Mouse (Mus musculus) midbrain, embryonic 14.5 days (tissue): Measurements from ENCODE around the gene AU022252. TPM values are rescaled to one million over a fixed set of nuclear protein-coding genes. Genes with fewer than 3 reads are reported as not detected.
"Not testable (repeated sequence)": the region's sequence is repeated elsewhere in the genome, so short reads cannot be mapped to it uniquely, and the experiment has no call there.

Source experiments
- ATAC-seq: fragments of 200-750 bp; cut with Nextera tagmentation; 2 replicates; pipeline ENCODE4 v1.8.0; 2017; ENCODE audit warnings: moderate number of reproducible peaks, moderate library complexity; ENCODE audit not compliant: low FRiP score, low TSS enrichment
- DNase-seq: peaks from one replicate; pipeline ENCODE4 v3.0.0-alpha.2; 2015
- H3K27ac ChIP-seq: fragments of 300-500 bp; sonication (generic); replicated peaks from 2 replicates; pipeline ENCODE4 v1.5.1; 2014; ENCODE audit warnings: mild to moderate bottlenecking, low read depth, low read length, moderate library complexity
- H3K27me3 ChIP-seq: fragments of 300-500 bp; sonication (generic); 2 replicates; pipeline ENCODE4 v1.6.1; 2014; ENCODE audit warnings: low read length, control low read depth, mixed read lengths; ENCODE audit not compliant: control insufficient read depth, insufficient read depth
- H3K36me3 ChIP-seq: fragments of 300-500 bp; sonication (generic); 2 replicates; pipeline ENCODE4 v1.6.1; 2014; ENCODE audit warnings: low read length, control low read depth; ENCODE audit not compliant: control insufficient read depth, insufficient read depth
- H3K4me1 ChIP-seq: fragments of 300-500 bp; sonication (generic); 2 replicates; pipeline ENCODE4 v1.6.1; 2014; ENCODE audit warnings: mild to moderate bottlenecking, antibody characterized with exemption, low read length, control low read depth; ENCODE audit not compliant: control insufficient read depth, insufficient read depth
- H3K4me2 ChIP-seq: fragments of 300-500 bp; sonication (generic); 2 replicates; pipeline ENCODE4 v1.6.1; 2014; ENCODE audit warnings: mild to moderate bottlenecking, low read length, moderate library complexity
- H3K4me3 ChIP-seq: fragments of 300-500 bp; sonication (generic); replicated peaks from 2 replicates; pipeline ENCODE4 v1.5.1; 2014; ENCODE audit warnings: low read depth, low read length
- H3K9ac ChIP-seq: fragments of 300-500 bp; sonication (generic); replicated peaks from 2 replicates; pipeline ENCODE4 v1.6.1; 2014; ENCODE audit warnings: mild to moderate bottlenecking, low read length, moderate library complexity
- H3K9me3 ChIP-seq: fragments of 300-500 bp; sonication (generic); 2 replicates; pipeline ENCODE4 v1.6.1; 2016; ENCODE audit warnings: low read length, control low read depth, mixed read lengths; ENCODE audit not compliant: control insufficient read depth
- WGBS: fragments of 180-500 bp; shearing (Covaris S2); extraction: QIAGEN DNeasy Blood & Tissue Kit; methylation state at CpG from one replicate; pipeline ENCODE4 v1.1.7; 2014; 5-methylcytosine and 5-hydroxymethylcytosine counted together
- polyA plus RNA-seq: library from polyadenylated mRNA; unstranded; fragments of >200 nt; fragmentation: Nextera tagmentation; extraction: Ambion mirVana; gene quantifications from 2 replicates; pipeline ENCODE4 v1.2.1, GENCODE M21; 2014

Gene AU022252
- 21.1 and 26.0 TPM in 2 replicates for polyA plus RNA-seq

- peak; percentile 99 for DNase-seq
- peak within 1 kb of the TSS; percentile 53; the same call in 1 of the 2 replicates for H3K27ac ChIP-seq
- H3K27me3 ChIP-seq, result no peaks in the 10 kb centered on the region
- peaks cover 16% of the 10 kb centered on the region; the same call in 1 of the 2 replicates for H3K36me3 ChIP-seq
- H3K4me1 ChIP-seq, result peaks cover 15% of the 10 kb centered on the region; the same call in 1 of the 2 replicates
- H3K4me3 ChIP-seq, result peak within 1 kb of the TSS; percentile 83
- ATAC-seq, result peak; percentile 98
- H3K9me3 ChIP-seq, result no peaks in the 10 kb centered on the region
- H3K4me2 ChIP-seq, result peak within 1 kb of the TSS; percentile 93
- WGBS, result under 1% methylated on average over 71 of the region's 71 CpGs
- peak within 1 kb of the TSS; percentile 65 for H3K9ac ChIP-seq
These were observed at the start of gene AU022252, which contains the start of gene P3h1 for GRCm38 (mm10) chr4:119232410-119233255. TSS of gene AU022252 (minus strand) at chr4:119232712. TSS of gene P3h1 (plus strand) at chr4:119232915.

GRCm38 (mm10) chr4:119278784-119279183, 46.3 kb upstream of the AU022252 start:
- H3K27me3 ChIP-seq, H3K4me2 ChIP-seq, H3K9me3 ChIP-seq, H3K9ac ChIP-seq, ATAC-seq, H3K4me1 ChIP-seq, H3K4me3 ChIP-seq, DNase-seq, H3K27ac ChIP-seq: not testable (repeated sequence)
- H3K36me3 ChIP-seq, result peaks cover 90% of the 10 kb centered on the region
- WGBS, result 91% methylated on average over 15 of the region's 15 CpGs

GRCm38 (mm10) chr4:119275726-119276125, 43.2 kb upstream of the AU022252 start:
- H3K27me3 ChIP-seq, result no peaks in the 10 kb centered on the region
- no peak overlapping the region for H3K9ac ChIP-seq
- DNase-seq (no peak), ATAC-seq (no peak)
- no peaks in the 10 kb centered on the region for H3K4me1 ChIP-seq
- H3K4me3 ChIP-seq, result no peak overlapping the region
- 83% methylated on average over 2 of the region's 2 CpGs for WGBS
- H3K9me3 ChIP-seq, result no peaks in the 10 kb centered on the region
- H3K27ac ChIP-seq, result no peak overlapping the region
- no peak overlapping the region for H3K4me2 ChIP-seq
- H3K36me3 ChIP-seq, result peaks cover 90% of the 10 kb centered on the region

- H3K4me1 ChIP-seq, result no peaks in the 10 kb centered on the region
- H3K9me3 ChIP-seq, result no peaks in the 10 kb centered on the region
- H3K4me2 ChIP-seq, result no peak overlapping the region
- H3K9ac ChIP-seq, result no peak overlapping the region
- peaks cover 92% of the 10 kb centered on the region for H3K36me3 ChIP-seq
- no peaks in the 10 kb centered on the region for H3K27me3 ChIP-seq
- H3K4me3 ChIP-seq, result no peak overlapping the region
- no peak for ATAC-seq
- WGBS, result 88% methylated on average over 2 of the region's 2 CpGs
- DNase-seq, result no peak
- H3K27ac ChIP-seq, result no peak overlapping the region
These were observed 42.7 kb upstream of the AU022252 start for GRCm38 (mm10) chr4:119275226-119275625.

- Histone ChIP-seq H3K9ac (no peak overlapping the region), H3K27me3 (no peaks in the 10 kb centered on the region), H3K4me3 (no peak overlapping the region), H3K4me2 (no peak overlapping the region), H3K4me1 (no peaks in the 10 kb centered on the region), H3K36me3 (peaks cover 91% of the 10 kb centered on the region), H3K9me3 (no peaks in the 10 kb centered on the region), H3K27ac (no peak overlapping the region)
- ATAC-seq (no peak), DNase-seq (no peak)
- WGBS, result 85% methylated on average over 1 of the region's 1 CpGs
These were observed 42.1 kb upstream of the AU022252 start for GRCm38 (mm10) chr4:119274627-119275026.

GRCm38 (mm10) chr4:119266606-119267005, 34.1 kb upstream of the AU022252 start:
- Histone ChIP-seq H3K27me3 (no peaks in the 10 kb centered on the region), H3K4me1 (no peaks in the 10 kb centered on the region), H3K4me2 (no peak overlapping the region), H3K27ac (no peak overlapping the region), H3K4me3 (no peak overlapping the region), H3K36me3 (peaks cover 17% of the 10 kb centered on the region), H3K9me3 (no peaks in the 10 kb centered on the region), H3K9ac (no peak overlapping the region)
- 83% methylated on average over 13 of the region's 13 CpGs for WGBS
- DNase-seq, result no peak
- no peak for ATAC-seq

- WGBS, result 78% methylated on average over 3 of the region's 3 CpGs
- Histone ChIP-seq H3K9me3 (no peaks in the 10 kb centered on the region), H3K27ac (no peak overlapping the region), H3K4me2 (no peak overlapping the region), H3K4me3 (no peak overlapping the region), H3K4me1 (no peaks in the 10 kb centered on the region), H3K9ac (no peak overlapping the region), H3K27me3 (no peaks in the 10 kb centered on the region), H3K36me3 (no peaks in the 10 kb centered on the region)
- ATAC-seq, result no peak
- DNase-seq, result no peak
These were observed 30.9 kb upstream of the AU022252 start for GRCm38 (mm10) chr4:119263459-119263858.

GRCm38 (mm10) chr4:119262483-119262882, 30.0 kb upstream of the AU022252 start:
- WGBS, result 95% methylated on average over 5 of the region's 5 CpGs
- Histone ChIP-seq H3K4me2 (no peak overlapping the region), H3K36me3 (no peaks in the 10 kb centered on the region), H3K27ac (no peak overlapping the region), H3K4me3 (no peak overlapping the region), H3K9ac (no peak overlapping the region), H3K9me3 (no peaks in the 10 kb centered on the region), H3K27me3 (no peaks in the 10 kb centered on the region), H3K4me1 (no peaks in the 10 kb centered on the region)
- ATAC-seq (no peak), DNase-seq (no peak)
